Mouse (Mus musculus): ENCODE results near the gene Olfr401.
"Not testable (repeated sequence)": the region's sequence is repeated elsewhere in the genome, so short reads cannot be mapped to it uniquely, and the experiment has no call there.

Olfr401 gene

DNA sequence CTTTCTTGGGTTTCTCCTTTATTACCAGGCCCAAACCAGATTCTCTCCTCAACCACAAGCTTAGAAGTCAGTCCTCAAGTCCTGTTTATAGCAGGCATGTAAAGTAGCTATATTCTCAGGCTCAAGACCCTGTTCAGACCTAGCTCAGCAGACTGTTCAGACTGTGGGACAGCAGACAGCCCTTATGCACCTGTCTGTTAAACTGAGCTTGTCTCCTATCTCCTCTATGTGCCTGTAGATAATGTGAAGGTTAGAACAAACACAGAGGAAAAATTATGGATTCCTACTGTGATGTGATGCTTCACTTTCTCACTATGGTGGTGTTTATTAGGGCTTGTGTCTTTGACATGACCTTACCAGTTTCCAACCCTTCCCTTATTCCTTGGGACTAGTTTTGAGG, at the start of gene Olfr401:
Olfr401 (plus strand) TSS at position 301 of the 400 bp plus-strand sequence.
- no peak for DNase-seq (ENCODE audit: low spot score)

DNA sequence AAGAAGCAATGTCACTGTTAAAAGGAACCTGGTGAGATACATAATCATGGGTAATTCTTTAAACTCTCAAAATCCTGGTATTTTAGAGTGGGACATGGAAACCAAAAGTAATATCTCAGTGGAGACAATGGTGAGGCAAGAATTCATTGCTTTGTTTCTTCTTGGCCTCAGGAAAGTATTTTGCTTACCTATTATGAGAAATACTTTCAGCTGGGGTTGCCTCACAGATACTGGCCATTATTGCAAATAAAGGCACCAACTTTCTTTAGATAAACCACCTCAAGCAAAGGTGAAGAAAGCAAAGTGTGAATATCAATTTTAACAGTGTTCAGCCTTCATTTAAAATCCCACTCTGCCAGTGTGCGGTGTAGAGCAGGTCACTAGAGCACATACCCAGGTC, 43.9 kb upstream of the Olfr401 start, which contains the start of gene Zfp616:
Zfp616 (plus strand) TSS at position 301 of the 400 bp plus-strand sequence.
- no peak for DNase-seq (ENCODE audit: low spot score)

DNA sequence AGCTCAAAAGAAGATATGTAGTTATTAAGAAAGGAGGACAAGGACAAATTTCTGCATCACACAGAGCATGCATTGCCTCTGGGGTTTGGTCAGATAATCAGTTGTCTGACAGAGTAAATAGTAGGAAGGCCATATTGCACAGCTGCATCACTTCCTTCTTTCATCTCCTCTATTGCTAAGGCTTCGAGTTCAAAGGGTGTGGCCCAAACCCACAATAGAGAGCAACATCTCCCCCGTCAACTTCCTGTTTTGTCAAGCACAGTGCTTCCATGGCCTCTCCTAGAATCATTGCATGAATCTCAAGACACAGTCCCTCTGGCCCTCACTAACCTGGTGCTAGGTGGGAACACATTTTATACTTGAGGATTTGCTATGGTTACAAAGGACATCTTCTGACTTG, 12.8 kb upstream of the Olfr401 start:
- DNase-seq (ENCODE audit: low spot score), result no peak

DNA sequence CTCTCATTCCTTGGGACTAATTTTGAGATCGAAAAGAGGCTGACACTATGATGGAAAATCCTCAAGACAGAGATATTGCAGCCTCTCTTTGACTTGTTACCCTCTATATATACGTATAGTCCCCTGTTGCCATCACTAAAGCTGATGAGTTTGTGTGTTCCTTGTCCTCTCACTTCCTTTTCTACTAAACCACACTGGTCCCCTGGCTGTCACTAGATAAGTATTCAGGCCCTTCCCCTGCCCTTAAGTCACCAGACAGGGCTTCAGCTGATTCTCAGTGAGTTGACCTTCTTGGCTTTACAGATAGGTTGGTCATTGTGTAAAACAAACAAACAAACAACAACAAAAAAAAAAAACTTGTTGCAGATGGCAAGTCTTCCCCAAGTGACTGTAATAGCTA, 12.0 kb upstream of the Olfr401 start:
- DNase-seq (ENCODE audit: low spot score), result no peak

DNA sequence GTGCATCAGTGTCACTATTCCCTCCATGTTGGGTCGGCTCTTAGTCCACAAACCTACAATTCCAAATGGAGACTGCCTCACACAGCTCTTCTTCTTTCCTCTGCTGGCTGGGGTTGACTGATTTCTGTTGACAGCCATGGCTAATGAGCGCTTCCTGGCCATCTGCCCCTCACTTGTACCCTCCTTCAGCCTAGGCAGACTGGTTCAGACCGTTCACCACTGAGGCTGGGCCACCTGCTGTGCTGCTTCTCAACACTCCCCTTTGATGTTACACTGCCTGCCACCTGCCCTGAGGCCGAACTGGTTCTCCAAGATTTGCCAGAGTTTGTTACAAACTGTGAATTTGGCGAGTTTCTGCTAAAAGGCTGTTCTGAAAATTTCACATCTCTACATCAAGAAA, 8.4 kb upstream of the Olfr401 start:
- DNase-seq (ENCODE audit: low spot score), result no peak

DNA sequence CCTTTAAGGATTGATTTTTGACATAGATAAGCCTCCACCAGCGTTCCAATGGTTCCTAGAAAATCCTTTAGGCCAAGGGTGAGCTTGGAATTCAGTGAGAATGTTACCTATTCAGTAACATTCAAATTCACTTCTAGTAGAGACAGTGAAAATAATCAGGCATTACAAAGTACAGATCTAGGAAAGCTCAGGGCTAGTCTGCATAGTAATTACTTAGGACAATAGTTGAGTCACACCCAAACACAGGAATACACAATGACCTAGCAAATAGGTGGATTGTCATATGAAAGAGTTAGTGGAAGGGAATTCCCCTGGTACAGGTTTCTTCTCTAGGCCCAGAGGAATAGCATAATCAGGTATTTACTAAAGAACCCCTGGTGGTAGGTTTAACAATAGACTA, 26.5 kb downstream of the Olfr401 start:
- not testable (repeated sequence) for DNase-seq (ENCODE audit: low spot score)

DNA sequence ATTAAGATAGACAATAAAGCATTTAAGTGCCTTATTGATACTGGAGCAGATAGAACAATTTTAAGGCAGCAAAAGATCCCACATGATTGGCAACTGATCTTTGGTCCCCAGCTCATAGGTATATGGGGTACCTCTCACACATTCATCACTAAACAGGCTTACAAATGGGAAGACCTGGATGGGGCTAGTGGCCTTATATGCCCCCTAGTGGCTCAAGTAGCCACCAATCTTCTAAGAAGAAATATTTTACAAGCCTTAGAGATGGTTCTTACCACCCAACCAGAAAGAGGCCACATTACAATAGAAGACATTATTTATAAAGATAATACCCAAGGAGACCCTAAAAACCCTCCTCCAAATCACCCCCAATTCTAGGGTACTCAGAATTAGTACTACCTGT, 32.4 kb downstream of the Olfr401 start:
- DNase-seq (ENCODE audit: low spot score), result no peak

DNA sequence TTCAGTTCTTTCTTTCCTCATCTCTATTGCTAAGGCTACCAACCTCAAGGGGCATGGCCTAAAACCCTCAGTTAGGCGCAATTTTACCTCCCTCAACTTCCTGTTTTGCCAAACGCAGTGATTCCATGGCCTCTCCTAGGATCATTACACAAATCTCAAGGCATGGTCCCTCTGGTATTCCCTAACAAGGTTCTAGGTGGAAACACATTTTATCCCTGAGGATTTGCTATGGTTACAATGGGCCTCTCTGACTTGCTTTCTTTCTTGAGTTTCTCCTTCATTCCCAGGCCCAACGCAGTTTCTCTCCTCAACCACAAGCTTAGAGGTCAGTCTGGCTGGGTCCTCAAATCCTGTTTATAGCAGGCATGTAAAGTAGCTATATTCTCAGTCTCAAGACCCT, 39.7 kb downstream of the Olfr401 start, which contains the start of gene Olfr402:
Olfr402 (plus strand) TSS at position 301 of the 400 bp plus-strand sequence.
- DNase-seq (ENCODE audit: low spot score), result no peak

DNA sequence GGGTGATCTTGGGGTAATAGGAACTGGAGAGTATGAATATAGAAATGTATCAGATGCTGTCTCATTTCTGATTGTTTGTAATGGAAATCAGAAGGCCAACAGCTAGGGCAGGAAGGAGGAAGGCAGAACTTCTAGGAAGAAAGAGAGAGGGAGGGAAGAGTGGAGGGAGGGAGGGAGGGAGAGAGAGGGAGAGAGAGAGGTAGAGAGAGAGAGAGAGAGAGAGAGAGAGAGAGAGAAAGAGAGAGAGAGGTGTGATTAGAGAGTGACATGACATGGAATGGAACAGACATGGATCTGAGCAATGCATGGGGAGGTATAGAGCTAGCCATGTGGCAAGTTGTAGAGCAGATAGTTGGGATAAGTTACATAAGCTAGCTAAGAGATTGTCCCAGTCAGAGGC, 55.3 kb downstream of the Olfr401 start:
- DNase-seq (ENCODE audit: low spot score), result no peak
